Mouse (Mus musculus) embryonic facial prominence, embryonic 10.5 days (tissue): Measurements from ENCODE around the gene Gli3. TPM values are rescaled to one million over a fixed set of nuclear protein-coding genes. Genes with fewer than 3 reads are reported as not detected.

Source experiments
- DNase-seq: peaks from one replicate; pipeline ENCODE4 v3.0.0-alpha.2; 2017; ENCODE audit warnings: low spot score
- H3K27ac ChIP-seq: fragments of 300-500 bp; sonication (generic); replicated peaks from 2 replicates; pipeline ENCODE4 v1.5.1; 2016; ENCODE audit warnings: mild to moderate bottlenecking
- H3K27me3 ChIP-seq: fragments of 300-500 bp; sonication (generic); replicated peaks from 2 replicates; pipeline ENCODE4 v1.6.1; 2016; ENCODE audit warnings: low read depth, mild to moderate bottlenecking; ENCODE audit not compliant: poor library complexity, severe bottlenecking
- H3K36me3 ChIP-seq: fragments of 300-500 bp; sonication (generic); replicated peaks from 2 replicates; pipeline ENCODE4 v1.6.1; 2016; ENCODE audit warnings: mild to moderate bottlenecking, moderate library complexity
- H3K4me1 ChIP-seq: fragments of 300-500 bp; sonication (generic); 2 replicates; pipeline ENCODE4 v1.6.1; 2016
- H3K4me3 ChIP-seq: fragments of 300-500 bp; sonication (generic); 2 replicates; pipeline ENCODE4 v1.5.1; 2016; ENCODE audit warnings: mild to moderate bottlenecking, moderate library complexity
- H3K9me3 ChIP-seq: fragments of 300-500 bp; sonication (generic); 2 replicates; pipeline ENCODE4 v1.6.1; 2016; ENCODE audit warnings: mild to moderate bottlenecking
- WGBS: fragments of 180-500 bp; shearing (Covaris S2); methylation state at CpG from one replicate; pipeline ENCODE4 v1.1.7; 2016; 5-methylcytosine and 5-hydroxymethylcytosine counted together
- polyA plus RNA-seq: library from polyadenylated mRNA; unstranded; fragments of >200 nt; fragmentation: Nextera tagmentation; extraction: Ambion mirVana; gene quantifications from 2 replicates; pipeline ENCODE4 v1.2.1, GENCODE M21; 2016

Gene Gli3
- polyA plus RNA-seq: 33.9 and 35.4 TPM in 2 replicates

- no peaks in the 10 kb centered on the region for H3K27me3 ChIP-seq
- peak within 1 kb of the TSS; percentile 96 for H3K4me3 ChIP-seq
- H3K36me3 ChIP-seq: no peaks in the 10 kb centered on the region
- H3K4me1 ChIP-seq: peaks cover 40% of the 10 kb centered on the region
- DNase-seq: peak; percentile 96
- no peaks in the 10 kb centered on the region for H3K9me3 ChIP-seq
- WGBS: under 1% methylated on average over 67 of the region's 76 CpGs
- peak within 1 kb of the TSS; percentile 99 for H3K27ac ChIP-seq
Measured at GRCm38 (mm10) chr13:15462830-15463491, at the start of gene Gli3. Gene Gli3 (plus strand): TSS chr13:15463235.

GRCm38 (mm10) chr13:15421182-15421750, 41.8 kb upstream of the Gli3 start:
- Histone ChIP-seq H3K4me3 (peak overlapping the region; percentile 26; the same call in 1 of the 2 replicates), H3K4me1 (peaks cover 10% of the 10 kb centered on the region; the same call in 1 of the 2 replicates), H3K27me3 (no peaks in the 10 kb centered on the region), H3K36me3 (no peaks in the 10 kb centered on the region), H3K27ac (no peak overlapping the region), H3K9me3 (no peaks in the 10 kb centered on the region)
- 31% methylated on average over 10 of the region's 10 CpGs for WGBS
- DNase-seq: peak; percentile 30

GRCm38 (mm10) chr13:15442002-15442401, 21.0 kb upstream of the Gli3 start:
- Histone ChIP-seq H3K4me1 (peaks cover 16% of the 10 kb centered on the region), H3K27ac (no peak overlapping the region), H3K4me3 (no peak overlapping the region), H3K36me3 (no peaks in the 10 kb centered on the region), H3K27me3 (no peaks in the 10 kb centered on the region), H3K9me3 (0 out of 2 replicates have a peak, but pooled peaks cover 3% of the 10 kb centered on the region)
- 87% methylated on average over 4 of the region's 4 CpGs for WGBS
- DNase-seq: no peak

GRCm38 (mm10) chr13:15444312-15444711, 18.7 kb upstream of the Gli3 start:
- Histone ChIP-seq H3K4me1 (peaks cover 16% of the 10 kb centered on the region), H3K27me3 (no peaks in the 10 kb centered on the region), H3K4me3 (no peak overlapping the region), H3K9me3 (no peaks in the 10 kb centered on the region), H3K36me3 (no peaks in the 10 kb centered on the region), H3K27ac (no peak overlapping the region)
- 45% methylated on average over 4 of the region's 4 CpGs for WGBS
- DNase-seq: peak; percentile 51

GRCm38 (mm10) chr13:15445591-15445990, 17.4 kb upstream of the Gli3 start:
- Histone ChIP-seq H3K27me3 (no peaks in the 10 kb centered on the region), H3K4me1 (peaks cover 16% of the 10 kb centered on the region), H3K36me3 (no peaks in the 10 kb centered on the region), H3K4me3 (no peak overlapping the region), H3K9me3 (no peaks in the 10 kb centered on the region), H3K27ac (no peak overlapping the region)
- DNase-seq: no peak
- WGBS: 26% methylated on average over 2 of the region's 2 CpGs

GRCm38 (mm10) chr13:15446004-15446403, 17.0 kb upstream of the Gli3 start:
- WGBS: 59% methylated on average over 8 of the region's 8 CpGs
- peak; percentile 37 for DNase-seq
- H3K27me3 ChIP-seq: no peaks in the 10 kb centered on the region

GRCm38 (mm10) chr13:15446782-15447564, 16.1 kb upstream of the Gli3 start:
- Histone ChIP-seq H3K27ac (no peak overlapping the region), H3K9me3 (no peaks in the 10 kb centered on the region), H3K4me1 (peaks cover 16% of the 10 kb centered on the region), H3K4me3 (no peak overlapping the region), H3K36me3 (no peaks in the 10 kb centered on the region), H3K27me3 (no peaks in the 10 kb centered on the region)
- DNase-seq: no peak
- WGBS: 87% methylated on average over 7 of the region's 7 CpGs

More at GRCm38 (mm10) chr13:15446004-15446403, 17.0 kb upstream of the Gli3 start:
- Histone ChIP-seq H3K4me3 (no peak overlapping the region), H3K4me1 (peaks cover 16% of the 10 kb centered on the region), H3K36me3 (no peaks in the 10 kb centered on the region), H3K27ac (no peak overlapping the region), H3K9me3 (no peaks in the 10 kb centered on the region)

GRCm38 (mm10) chr13:15450941-15451340, 12.1 kb upstream of the Gli3 start:
- H3K4me3 ChIP-seq: no peak overlapping the region
- H3K27ac ChIP-seq: no peak overlapping the region
- WGBS: 71% methylated on average over 2 of the region's 2 CpGs
- no peaks in the 10 kb centered on the region for H3K36me3 ChIP-seq
- peaks cover 5% of the 10 kb centered on the region; the same call in 1 of the 2 replicates for H3K4me1 ChIP-seq
- H3K9me3 ChIP-seq: no peaks in the 10 kb centered on the region
- no peaks in the 10 kb centered on the region for H3K27me3 ChIP-seq
- DNase-seq: no peak

- no peaks in the 10 kb centered on the region for H3K36me3 ChIP-seq
- 73% methylated on average over 5 of the region's 5 CpGs for WGBS
- no peaks in the 10 kb centered on the region for H3K27me3 ChIP-seq
- no peak overlapping the region for H3K27ac ChIP-seq
- peaks cover 14% of the 10 kb centered on the region for H3K4me1 ChIP-seq
- no peak overlapping the region for H3K4me3 ChIP-seq
- H3K9me3 ChIP-seq: no peaks in the 10 kb centered on the region
- DNase-seq: no peak
Measured at GRCm38 (mm10) chr13:15457841-15458240, 5.2 kb upstream of the Gli3 start.

- Histone ChIP-seq H3K4me3 (peak overlapping the region; percentile 96), H3K4me1 (peaks cover 30% of the 10 kb centered on the region), H3K36me3 (no peaks in the 10 kb centered on the region), H3K27me3 (no peaks in the 10 kb centered on the region), H3K9me3 (no peaks in the 10 kb centered on the region), H3K27ac (peak overlapping the region; percentile 99)
- DNase-seq: no peak
- 22% methylated on average over 7 of the region's 7 CpGs for WGBS
Measured at GRCm38 (mm10) chr13:15461926-15462325, 1.1 kb upstream of the Gli3 start.

- H3K27me3 ChIP-seq: no peaks in the 10 kb centered on the region
- H3K27ac ChIP-seq: peak overlapping the region; percentile 99
- under 1% methylated on average over 70 of the region's 70 CpGs for WGBS
- peaks cover 46% of the 10 kb centered on the region for H3K4me1 ChIP-seq
- no peaks in the 10 kb centered on the region for H3K9me3 ChIP-seq
- H3K4me3 ChIP-seq: peak overlapping the region; percentile 96
- no peaks in the 10 kb centered on the region for H3K36me3 ChIP-seq
- DNase-seq: peak; percentile 89
Measured at GRCm38 (mm10) chr13:15463492-15464080, 551 bp downstream of the Gli3 start.

GRCm38 (mm10) chr13:15464081-15464526, 1.1 kb downstream of the Gli3 start:
- WGBS: under 1% methylated on average over 51 of the region's 51 CpGs
- Histone ChIP-seq H3K36me3 (no peaks in the 10 kb centered on the region), H3K4me1 (peaks cover 50% of the 10 kb centered on the region), H3K27ac (peak overlapping the region; percentile 99), H3K27me3 (no peaks in the 10 kb centered on the region), H3K9me3 (no peaks in the 10 kb centered on the region), H3K4me3 (peak overlapping the region; percentile 96)
- no peak for DNase-seq
